Mouse (Mus musculus) left cerebral cortex, postnatal 36 days (tissue): ENCODE data around the gene Eid1. TPM values are rescaled to one million over a fixed set of nuclear protein-coding genes. Genes with fewer than 3 reads are reported as not detected.
A peak's percentile ranks its signal among the peaks of the same experiment; 100 is the strongest.

ENCODE experiments used
- DNase-seq, 2 experiments: peaks; one replicate each; pipeline ENCODE4 v3.0.0; 2021 to 2022; ENCODE audit warnings: low spot score in 2 of 2, mixed read lengths in 1 of 2
- intact Hi-C: fragments of 180-260 bp; cut with DNase I; formaldehyde crosslinking; loops from one replicate; pipeline ENCODE4 v1.15.1; 2025
- total RNA-seq, 2 experiments: library from RNA; stranded (reverse); gene quantifications; 2 replicates each; pipeline ENCODE4 v1.2.3; 2021

The Eid1 gene
- total RNA-seq, 2 experiments from 2014 or later, result 213 to 248 TPM

GRCm38 (mm10) chr2:125665909-125666308, 7.0 kb upstream of the Eid1 start:
- no peak for DNase-seq
- intact Hi-C loops, result loop anchor here (10.0 kb wide), 1 partner anchor 189 kb away; the partner anchor contains the start of genes Cops2 and Galk2

- no peak for DNase-seq
- intact Hi-C loops, result loop anchor here (10.0 kb wide), 1 partner anchor 188 kb away; the partner anchor contains the start of genes Cops2 and Galk2
These were observed 6.2 kb upstream of the Eid1 start for GRCm38 (mm10) chr2:125666668-125667067.

GRCm38 (mm10) chr2:125667184-125667583, 5.7 kb upstream of the Eid1 start:
- DNase-seq, result no peak
- intact Hi-C loops, result loop anchor here (10.0 kb wide), 1 partner anchor 188 kb away; the partner anchor contains the start of genes Cops2 and Galk2

GRCm38 (mm10) chr2:125667721-125668120, 5.2 kb upstream of the Eid1 start:
- no peak for DNase-seq
- intact Hi-C loops, result loop anchor here (10.0 kb wide), 1 partner anchor 187 kb away; the partner anchor contains the start of genes Cops2 and Galk2

GRCm38 (mm10) chr2:125670846-125671245, 2.0 kb upstream of the Eid1 start:
- no peak for DNase-seq
- intact Hi-C loops, result loop anchor here (5.0 kb wide), 1 partner anchor 111 kb away; the partner anchor contains the start of gene Secisbp2l

GRCm38 (mm10) chr2:125672568-125672956, 333 bp upstream of the Eid1 start:
- intact Hi-C loops, result loop anchor here (5.0 kb wide), 1 partner anchor 110 kb away; the partner anchor contains the start of gene Secisbp2l
- no peak for DNase-seq

- DNase-seq, result no peak
- intact Hi-C loops, result no loop called here
These were observed 8.9 kb downstream of the Eid1 start for GRCm38 (mm10) chr2:125681811-125682210.

- intact Hi-C loops, result no loop called here
- no peak for DNase-seq
These were observed 11.0 kb downstream of the Eid1 start for GRCm38 (mm10) chr2:125683895-125684294.

GRCm38 (mm10) chr2:125684559-125685440, 11.9 kb downstream of the Eid1 start:
- peak; percentile 30 to 36 for DNase-seq
- intact Hi-C loops, result no loop called here

- no peak for DNase-seq
- intact Hi-C loops, result no loop called here
These were observed 12.7 kb downstream of the Eid1 start for GRCm38 (mm10) chr2:125685441-125686150.

GRCm38 (mm10) chr2:125692010-125692409, 19.1 kb downstream of the Eid1 start:
- no peak for DNase-seq
- intact Hi-C loops, result no loop called here

- DNase-seq, result no peak
- intact Hi-C loops, result no loop called here
These were observed 21.9 kb downstream of the Eid1 start for GRCm38 (mm10) chr2:125694798-125695197.

GRCm38 (mm10) chr2:125696219-125696618, 23.3 kb downstream of the Eid1 start:
- intact Hi-C loops, result no loop called here
- no peak for DNase-seq

GRCm38 (mm10) chr2:125701606-125702005, 28.7 kb downstream of the Eid1 start:
- DNase-seq, result no peak
- intact Hi-C loops, result no loop called here

- intact Hi-C loops, result no loop called here
- DNase-seq, result no peak
These were observed 30.0 kb downstream of the Eid1 start for GRCm38 (mm10) chr2:125702851-125703250.

GRCm38 (mm10) chr2:125704907-125705631, 32.2 kb downstream of the Eid1 start:
- intact Hi-C loops, result no loop called here
- DNase-seq, result no peak

- DNase-seq, result no peak
- intact Hi-C loops, result no loop called here
These were observed 33.6 kb downstream of the Eid1 start for GRCm38 (mm10) chr2:125706510-125706921.

GRCm38 (mm10) chr2:125716599-125716998, 43.7 kb downstream of the Eid1 start:
- DNase-seq, result no peak
- intact Hi-C loops, result no loop called here

- DNase-seq, result no peak
These were observed 50.2 kb downstream of the Eid1 start for GRCm38 (mm10) chr2:125723086-125723407.

More at GRCm38 (mm10) chr2:125723086-125723407, 50.2 kb downstream of the Eid1 start:
- intact Hi-C loops, result no loop called here
